In genomic region chr13:69809681-69810611, GRCm38 (mm10) we compare ENCODE assay signal across 8 mouse cellular contexts. TPM values are rescaled to one million over a fixed set of nuclear protein-coding genes. Genes with fewer than 3 reads are reported as not detected.
DNase-seq lines count a peak whose midpoint lies in the region; ATAC-seq and TF ChIP-seq lines count a peak whose summit lies in the region.

No protein-coding gene starts in this region.

- H3K36me3 ChIP-seq in hindbrain, embryonic 10.5 days = peaks cover 37% of the 10 kb centered on the region
- peaks cover 18% of the 10 kb centered on the region; the same call in 1 of the 2 replicates for H3K36me3 ChIP-seq in lung, postnatal 0 days (ENCODE audit: insufficient read depth, low read length)

- peak; percentile 98 for ATAC-seq in lung, postnatal 0 days

- H3K9ac ChIP-seq in lung, postnatal 0 days (replicated peaks; ENCODE audit: low read depth) = peak overlapping the region; percentile 89

- peak overlapping the region; percentile 96 for H3K4me3 ChIP-seq in hindbrain, embryonic 10.5 days
- H3K4me3 ChIP-seq in lung, postnatal 0 days (ENCODE audit: low read depth, low read length) = peak overlapping the region; percentile 91

- H3K27me3 ChIP-seq in hindbrain, embryonic 10.5 days (ENCODE audit: insufficient read depth, poor library complexity, severe bottlenecking) = no peaks in the 10 kb centered on the region
- no peaks in the 10 kb centered on the region for H3K27me3 ChIP-seq in lung, postnatal 0 days (replicated peaks; ENCODE audit: insufficient read depth, low read length)

- H3K4me2 ChIP-seq in lung, postnatal 0 days (replicated peaks; ENCODE audit: low read depth, low read length) = peak overlapping the region; percentile 83

- peak; percentile 16; the same call in 1 of the 2 replicates for TF ChIP-seq CTCF in lung, postnatal 0 days (IDR thresholded peaks at IDR 0.05)

- peaks cover 19% of the 10 kb centered on the region for H3K4me1 ChIP-seq in hindbrain, embryonic 10.5 days (replicated peaks)
- peaks cover 11% of the 10 kb centered on the region; the same call in 1 of the 2 replicates for H3K4me1 ChIP-seq in lung, postnatal 0 days (ENCODE audit: insufficient read depth, low read depth, low read length)

- peak overlapping the region; percentile 88 for H3K27ac ChIP-seq in hindbrain, embryonic 10.5 days
- 0 out of 2 replicates have a peak overlapping the region, but pooled peaks have one; percentile 17 for H3K27ac ChIP-seq in lung, postnatal 0 days (ENCODE audit: low read length)

- no peaks in the 10 kb centered on the region for H3K9me3 ChIP-seq in hindbrain, embryonic 10.5 days
- no peaks in the 10 kb centered on the region for H3K9me3 ChIP-seq in lung, postnatal 0 days (ENCODE audit: low read length)

- DNase-seq in NIH3T3 (ENCODE audit: low read depth) = peak; percentile 92
- peak; percentile 85 for DNase-seq in cerebellum, adult 9-11 months
- DNase-seq in frontal cortex, adult 2 months (ENCODE audit: extremely low spot score in 1 of 2, low spot score in 1 of 2) = peak; percentile 39 to 86
- DNase-seq in hindbrain, embryonic 10.5 days (ENCODE audit: low spot score) = peak; percentile 96
- DNase-seq in layer of hippocampus, adult 9-11 months = peak; percentile 77
- peak; percentile 89 for DNase-seq in lung, postnatal 0 days (ENCODE audit: low spot score)
- peak; percentile 89 for DNase-seq in ovary, postnatal 14 days (ENCODE audit: low spot score)
- peak; percentile 91 for DNase-seq in thymus, postnatal 14 days

- under 1% methylated on average over 55 of the region's 55 CpGs for WGBS in hindbrain, embryonic 10.5 days
- under 1% methylated on average over 46 of the region's 55 CpGs for WGBS in lung, postnatal 0 days

- no peak for TF ChIP-seq EP300 in lung, postnatal 0 days (IDR thresholded peaks at IDR 0.05)

RNA-seq across cellular contexts. Expression of gene Med10, which starts 7.8 kb away (rescaled TPM):
- 56.5 and 65.3 TPM in 2 replicates for polyA plus RNA-seq in frontal cortex, adult 2 months (2012; rRNA removed)
- polyA plus RNA-seq in hindbrain, embryonic 10.5 days (2016; fragmentation: Nextera tagmentation; extraction: Ambion mirVana) = 202 and 229 TPM in 2 replicates
- polyA plus RNA-seq in lung, postnatal 0 days (2015; fragmentation: Nextera tagmentation; extraction: Ambion mirVana) = 100.0 and 101 TPM in 2 replicates

Comparison
In these comparisons a context has a peak if more than half of its experiments do, and no peak if none do; other contexts are left out.
1. Peak in every context shown above with its lines: DNase-seq, ATAC-seq, H3K4me3 ChIP-seq and H3K27ac ChIP-seq.